Mouse (Mus musculus) naive thymus-derived CD4-positive, alpha-beta T cell, adult 2 months (primary cell): ENCODE results near the gene Elp4.

ENCODE experiments used
- DNase-seq: peaks from one replicate; pipeline ENCODE4 v3.0.0-alpha.2; 2011; ENCODE audit warnings: low read depth

Elp4 gene

DNA sequence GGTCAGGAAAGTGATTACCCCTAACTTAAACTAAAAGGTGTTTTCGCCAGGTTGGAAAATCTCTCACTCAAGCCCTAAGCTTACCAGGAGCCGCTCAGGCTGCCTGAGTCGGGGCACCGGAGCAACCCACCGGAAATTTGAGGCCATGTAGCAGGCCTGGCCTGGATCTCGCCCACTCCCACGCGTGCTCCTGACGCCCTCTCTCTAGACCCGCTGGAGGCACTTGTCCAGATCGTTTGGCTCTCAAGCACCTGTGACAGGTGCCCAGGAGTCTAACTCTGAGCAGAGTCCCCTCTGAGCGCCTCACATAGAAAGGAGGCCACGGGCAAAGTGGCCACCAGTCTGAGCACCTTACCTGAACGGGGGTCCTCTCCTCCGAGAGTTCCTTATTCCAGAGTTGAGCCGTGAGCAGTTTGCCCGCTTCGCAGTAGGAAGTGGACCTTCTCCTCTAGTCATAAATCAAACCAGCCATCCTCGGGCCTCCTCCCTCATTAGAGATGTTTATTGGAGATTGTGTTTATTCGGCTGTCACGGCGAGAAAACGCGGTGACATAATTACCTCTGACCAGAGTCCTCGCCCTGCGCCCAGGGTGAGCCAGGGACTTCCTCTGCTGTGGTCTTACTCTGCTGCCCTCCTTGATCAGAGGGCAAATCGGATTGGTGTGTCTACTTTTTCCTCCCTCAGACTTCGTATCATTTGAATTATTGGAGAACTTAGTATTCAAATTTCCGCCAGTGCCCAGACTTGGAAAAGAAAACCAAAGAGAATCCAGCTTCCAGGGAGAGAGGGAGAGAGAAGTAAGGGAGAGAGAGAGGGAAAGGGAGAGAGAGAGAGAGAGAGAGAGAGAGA, 234.3 kb downstream of the Elp4 start:
- DNase-seq: no peak

DNA sequence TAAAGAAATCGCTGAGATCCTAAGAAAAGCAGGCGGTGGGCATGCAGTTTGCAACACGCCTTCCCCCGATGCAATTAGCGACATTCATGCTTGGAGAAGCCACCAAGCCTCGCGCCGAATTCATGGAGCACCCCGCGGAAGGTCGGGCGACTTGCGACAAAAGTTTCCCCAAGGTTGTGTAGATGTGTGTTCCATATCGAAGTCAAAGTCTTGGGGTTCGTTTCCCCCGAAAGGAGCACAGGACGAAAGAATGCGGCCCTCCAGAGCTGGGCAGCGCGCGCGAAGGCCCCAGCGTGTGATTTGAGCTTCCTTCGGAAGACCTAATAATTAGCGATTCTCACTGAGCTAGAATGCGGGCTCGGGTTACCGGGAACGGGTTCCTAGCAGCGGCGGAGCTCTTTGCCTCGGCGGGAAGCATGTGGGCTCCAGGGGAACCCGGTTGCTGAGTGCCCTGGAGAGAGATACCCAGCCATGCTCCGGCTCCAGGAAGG, 234.9 kb downstream of the Elp4 start:
- DNase-seq: no peak

DNA sequence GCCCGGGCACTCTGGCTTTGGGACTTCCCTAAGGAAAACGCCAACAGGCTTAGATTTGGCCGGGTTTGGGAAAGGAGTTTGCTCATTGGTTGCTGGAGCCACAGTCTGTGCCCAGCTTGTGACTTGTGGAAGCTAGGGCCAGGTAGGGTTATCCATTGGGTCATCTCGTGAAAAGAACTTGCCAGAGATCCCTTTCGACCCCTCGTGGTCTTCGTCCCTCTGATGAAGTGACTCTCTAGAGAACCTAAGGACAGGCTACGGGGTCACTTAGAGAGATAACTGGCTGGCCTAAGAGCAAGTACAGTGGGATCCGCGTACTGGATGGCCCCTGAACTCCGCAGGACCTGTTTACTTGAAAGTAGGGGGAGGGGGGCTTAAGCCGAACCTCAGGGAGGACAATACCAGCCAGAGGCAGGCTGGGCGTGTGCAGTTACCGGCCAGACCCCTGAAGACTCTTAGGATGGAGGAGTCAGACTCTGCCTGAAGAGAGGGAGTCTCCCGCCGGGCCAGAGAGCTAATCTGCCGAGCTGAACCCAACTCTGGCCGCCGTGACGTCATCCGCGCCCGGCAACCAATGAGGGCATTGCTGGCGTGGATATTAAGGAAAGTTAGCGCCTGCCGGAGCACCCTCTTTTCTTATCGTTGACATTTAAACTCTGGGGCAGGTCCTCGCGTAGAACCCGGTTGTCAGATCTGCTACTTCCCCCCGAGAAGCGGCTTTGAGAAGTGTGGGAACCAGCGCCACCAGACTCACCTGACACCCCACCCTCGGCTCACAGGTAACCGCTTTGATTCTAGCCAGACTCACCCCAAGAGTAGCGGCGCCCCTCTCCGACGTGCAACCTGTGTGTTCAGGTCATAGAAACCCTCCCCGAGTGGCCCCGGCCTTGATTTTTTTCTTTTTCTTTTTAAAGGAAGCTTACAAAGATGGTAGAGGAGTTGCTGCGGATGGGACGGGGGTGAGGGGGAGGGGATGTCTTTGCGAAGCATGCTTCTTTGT, 235.8 kb downstream of the Elp4 start, which contains the start of gene Pax6:
Gene Pax6, plus strand, starts transcription at position 630 of the 1,000 bp plus-strand sequence.
- DNase-seq: no peak

DNA sequence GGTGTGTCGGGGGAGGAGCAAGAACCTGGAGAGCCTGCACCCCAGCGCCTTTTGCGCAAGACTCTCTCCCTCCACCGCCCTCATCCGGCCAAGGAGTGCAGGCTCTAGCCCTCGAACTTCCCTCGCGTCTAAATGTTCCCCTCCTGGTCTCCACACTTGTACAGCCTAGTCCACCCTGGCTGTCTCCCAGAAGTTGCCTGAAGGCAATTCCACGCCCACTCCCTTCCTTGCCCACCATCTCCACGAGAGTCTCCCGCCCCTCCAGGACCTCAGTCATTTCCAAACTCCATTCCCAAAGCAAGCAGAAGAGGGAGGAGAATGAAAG, 236.8 kb downstream of the Elp4 start:
- no peak for DNase-seq

DNA sequence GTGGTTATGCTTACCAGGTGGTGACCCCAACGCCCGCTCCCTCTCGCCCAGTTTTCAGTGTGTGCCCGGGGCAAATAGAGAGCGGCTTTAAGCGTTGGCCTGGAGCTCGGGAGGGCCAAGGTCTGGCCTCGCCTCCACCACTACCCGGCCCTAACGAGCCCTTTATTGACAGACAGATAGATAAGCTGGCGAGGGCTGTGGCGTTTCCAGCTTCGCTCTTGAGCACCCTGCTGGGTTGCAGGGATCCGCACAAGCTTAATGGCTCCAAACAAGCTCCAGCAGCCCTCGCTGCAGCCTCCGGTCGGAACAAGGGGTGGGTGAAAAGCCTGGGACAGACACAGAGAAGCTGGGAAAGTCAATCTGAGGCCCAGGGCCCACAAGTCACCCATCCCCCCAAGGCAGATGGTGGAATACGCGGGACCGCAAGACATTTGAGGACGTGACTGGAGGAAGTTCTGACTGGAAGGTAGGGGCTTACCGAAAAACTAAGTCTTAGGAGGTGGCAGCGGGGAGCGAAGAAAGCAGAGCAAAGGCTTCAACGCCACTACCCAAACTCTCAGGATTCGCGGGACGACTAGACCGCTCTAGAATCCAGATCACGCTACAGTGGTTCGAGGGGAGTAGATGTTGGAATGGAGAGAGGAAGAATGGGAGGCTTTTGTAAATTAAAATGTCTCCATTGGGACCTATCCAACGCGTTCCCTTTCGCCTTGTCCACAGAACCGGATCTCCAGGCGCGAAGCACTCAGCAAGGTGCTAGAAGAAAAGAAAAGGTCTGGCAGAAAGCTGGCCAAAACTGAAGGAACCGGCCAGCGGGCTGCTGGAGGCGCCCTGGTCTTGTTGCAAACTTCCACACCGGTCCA, 237.4 kb downstream of the Elp4 start:
- no peak for DNase-seq

DNA sequence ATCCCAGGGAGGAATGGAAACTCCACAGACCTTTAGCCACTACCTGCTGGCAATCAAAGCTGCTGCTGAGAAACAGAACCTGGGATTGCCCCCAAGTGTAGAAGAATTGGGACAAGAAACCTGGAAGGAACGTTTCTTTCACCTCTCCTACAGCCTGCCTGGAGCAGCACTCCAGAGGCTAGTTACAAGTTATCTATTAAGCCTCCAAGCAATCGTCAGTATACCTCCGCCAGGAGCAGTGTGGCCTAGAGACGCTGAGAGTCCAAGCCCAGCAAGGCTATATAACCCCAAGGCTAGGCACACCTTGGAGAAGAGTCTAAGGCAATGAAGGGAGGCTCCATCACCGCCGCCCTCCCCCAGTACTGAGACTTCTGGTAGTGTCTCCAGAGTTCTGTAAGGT, 238.0 kb downstream of the Elp4 start:
- DNase-seq: no peak

DNA sequence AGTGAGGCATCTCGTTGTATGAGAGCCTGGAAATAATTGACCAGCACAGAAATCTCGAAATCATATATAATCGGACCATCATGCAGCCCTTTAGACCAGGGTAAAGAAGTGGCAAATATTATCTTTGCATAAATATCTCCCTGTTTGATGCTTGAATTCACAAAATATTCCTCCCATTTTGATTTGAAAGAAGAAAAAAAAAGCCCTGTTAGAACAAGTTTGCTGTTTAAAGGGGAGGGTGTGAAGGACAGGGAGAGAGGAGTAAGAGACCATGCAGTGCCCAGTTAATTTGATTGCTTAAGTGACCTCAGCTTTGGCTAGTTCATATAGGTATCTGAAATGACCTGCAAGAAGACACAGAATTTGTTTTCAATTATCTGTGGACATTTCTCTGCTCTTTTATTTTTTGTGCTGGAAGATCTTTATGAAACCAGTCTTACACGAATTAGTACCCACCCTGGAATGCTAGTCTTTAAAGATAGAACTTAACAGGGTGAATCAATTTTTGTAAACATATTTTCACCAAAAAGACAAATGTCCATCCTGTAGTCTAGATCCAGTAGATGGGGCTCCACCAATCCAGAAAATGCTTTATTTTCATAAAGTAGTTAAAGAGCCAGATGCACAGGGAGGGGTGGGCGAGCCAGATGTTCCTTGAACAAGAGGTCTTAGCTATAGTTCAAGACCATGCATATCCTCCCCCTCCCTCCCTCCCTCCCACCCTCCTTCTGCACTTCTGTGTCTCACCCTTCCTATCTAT, 238.7 kb downstream of the Elp4 start:
- no peak for DNase-seq

DNA sequence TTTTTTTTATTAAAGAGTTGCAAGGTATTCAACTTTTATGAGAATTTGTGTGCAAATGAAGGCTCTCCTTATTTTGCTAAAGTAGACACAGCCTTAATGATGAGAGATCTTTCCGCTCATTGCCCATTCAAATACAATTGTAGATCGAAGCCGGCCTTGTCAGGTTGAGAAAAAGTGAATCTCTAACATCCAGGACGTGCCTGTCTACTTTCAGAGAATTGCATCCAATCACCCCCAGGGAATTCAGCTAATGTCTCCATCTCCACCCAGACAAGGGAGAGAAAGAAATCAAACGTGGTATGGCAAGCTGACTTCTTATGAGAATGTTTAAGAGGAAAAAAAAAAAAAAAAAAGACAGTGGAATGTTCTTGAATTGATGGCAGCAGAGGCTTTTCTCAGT, 239.4 kb downstream of the Elp4 start:
- DNase-seq: no peak

DNA sequence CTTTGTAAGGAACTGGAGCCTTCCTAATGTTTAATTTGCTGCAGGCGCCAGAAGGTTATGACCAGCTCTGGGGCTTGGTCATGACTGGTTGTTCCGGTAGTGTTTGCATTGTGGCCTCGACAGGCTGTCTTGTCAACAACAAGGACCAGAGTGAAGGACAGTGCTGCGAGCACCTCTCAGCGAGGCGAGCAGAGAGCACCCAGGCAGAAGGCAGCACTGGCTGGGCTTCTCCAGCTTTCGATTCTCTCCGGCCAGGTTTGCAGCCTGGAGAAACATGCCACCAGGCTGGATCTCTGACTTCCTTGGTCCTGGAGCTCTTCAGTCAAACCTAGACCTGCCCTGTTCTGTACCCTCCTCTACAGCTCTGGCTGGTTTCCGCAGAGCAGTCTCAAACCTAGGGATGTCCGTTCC, 241.3 kb downstream of the Elp4 start:
- no peak for DNase-seq

DNA sequence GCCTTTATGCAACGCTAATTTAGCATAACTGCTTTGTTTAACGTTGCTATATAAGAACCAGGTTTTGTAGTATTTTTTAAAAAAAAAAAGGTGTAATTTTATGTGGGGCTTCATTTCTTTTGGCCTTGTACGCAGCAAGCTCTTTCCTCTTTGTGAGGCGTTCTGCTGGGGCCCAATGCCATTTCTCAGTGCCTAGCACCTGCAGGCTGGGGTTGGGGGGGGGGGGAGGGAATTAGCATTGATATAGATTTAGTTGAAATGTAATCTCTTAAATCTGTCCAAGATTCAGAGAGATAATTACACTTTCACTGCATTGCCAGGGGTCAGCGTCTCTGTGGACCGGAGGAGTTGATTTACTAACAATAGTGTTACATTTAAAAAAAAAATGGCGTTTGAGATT, 241.8 kb downstream of the Elp4 start:
- no peak for DNase-seq

DNA sequence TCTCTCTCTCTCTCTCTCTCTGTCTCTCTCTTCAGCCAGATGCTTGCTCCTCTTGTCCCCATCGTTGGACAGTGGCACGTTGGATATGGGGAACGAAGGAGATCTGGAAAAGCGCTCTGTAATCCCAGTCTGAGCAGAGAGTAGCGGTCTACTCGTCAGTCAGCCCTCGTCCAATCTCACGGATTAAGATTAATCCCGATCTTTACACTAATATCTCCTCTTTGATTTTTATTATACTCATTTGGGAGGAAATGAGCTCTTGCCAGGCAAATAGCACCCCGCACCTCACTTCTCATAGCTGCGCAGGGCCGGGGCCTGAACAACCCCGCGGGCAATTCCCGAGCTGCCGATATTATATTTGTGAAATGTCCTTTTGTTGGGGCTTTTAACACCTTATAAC, 242.2 kb downstream of the Elp4 start:
- DNase-seq: no peak

DNA sequence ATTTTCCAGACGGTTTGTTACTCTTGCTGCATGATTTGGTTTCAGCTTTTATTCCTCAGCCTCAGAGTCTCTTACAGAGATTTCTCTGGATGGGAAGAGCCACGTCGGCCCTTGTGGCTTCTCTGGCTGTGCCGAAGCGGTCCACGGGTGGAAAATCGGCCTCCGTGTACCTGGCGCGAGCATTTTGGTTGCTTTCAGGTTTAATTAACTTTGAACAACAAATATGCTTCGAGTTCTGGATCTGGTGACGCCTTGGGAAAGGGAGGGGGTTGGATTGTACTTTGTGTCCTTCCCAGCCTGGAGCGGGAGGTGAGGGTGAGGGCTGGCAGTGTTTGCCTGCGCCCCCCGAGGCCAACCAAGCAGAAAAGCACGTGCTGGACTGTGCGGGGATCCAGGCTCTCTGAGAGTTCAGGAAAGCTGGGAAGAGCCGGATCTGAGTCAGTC, 242.7 kb downstream of the Elp4 start:
- DNase-seq: no peak

DNA sequence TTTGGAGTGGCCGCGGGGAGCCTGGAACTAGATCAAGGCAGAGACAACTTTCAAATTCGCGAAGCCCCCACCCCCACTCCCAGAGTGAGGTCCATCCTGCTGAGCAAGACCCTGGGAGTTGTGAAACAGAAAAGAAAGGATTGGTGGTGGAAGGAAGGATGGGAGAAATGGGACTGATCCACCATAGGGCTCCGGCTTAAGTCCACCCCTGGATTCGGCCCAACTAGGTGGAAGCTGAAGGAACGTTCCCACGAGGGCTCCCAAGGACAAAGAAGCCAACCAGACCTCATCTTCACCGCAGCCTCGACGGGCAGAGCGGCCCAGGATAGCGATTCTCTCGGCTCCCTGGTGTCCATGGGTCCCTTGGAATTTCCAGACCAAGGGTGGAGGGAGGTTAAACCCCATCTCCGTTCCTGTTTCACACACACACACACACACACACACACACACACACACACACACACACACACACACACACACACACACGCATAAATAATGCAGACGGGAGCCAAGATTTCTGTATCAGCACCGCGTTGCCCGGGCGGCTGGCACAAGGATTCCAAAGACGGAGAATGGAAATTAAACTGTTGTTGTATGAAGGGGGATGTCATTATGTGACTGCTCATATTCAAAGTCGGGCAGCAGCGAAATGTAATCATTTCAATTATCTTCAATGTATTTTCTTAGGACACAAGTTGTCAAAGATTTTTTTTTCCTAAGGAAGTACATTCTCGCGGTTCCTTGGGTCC, 243.3 kb downstream of the Elp4 start:
- DNase-seq: no peak

DNA sequence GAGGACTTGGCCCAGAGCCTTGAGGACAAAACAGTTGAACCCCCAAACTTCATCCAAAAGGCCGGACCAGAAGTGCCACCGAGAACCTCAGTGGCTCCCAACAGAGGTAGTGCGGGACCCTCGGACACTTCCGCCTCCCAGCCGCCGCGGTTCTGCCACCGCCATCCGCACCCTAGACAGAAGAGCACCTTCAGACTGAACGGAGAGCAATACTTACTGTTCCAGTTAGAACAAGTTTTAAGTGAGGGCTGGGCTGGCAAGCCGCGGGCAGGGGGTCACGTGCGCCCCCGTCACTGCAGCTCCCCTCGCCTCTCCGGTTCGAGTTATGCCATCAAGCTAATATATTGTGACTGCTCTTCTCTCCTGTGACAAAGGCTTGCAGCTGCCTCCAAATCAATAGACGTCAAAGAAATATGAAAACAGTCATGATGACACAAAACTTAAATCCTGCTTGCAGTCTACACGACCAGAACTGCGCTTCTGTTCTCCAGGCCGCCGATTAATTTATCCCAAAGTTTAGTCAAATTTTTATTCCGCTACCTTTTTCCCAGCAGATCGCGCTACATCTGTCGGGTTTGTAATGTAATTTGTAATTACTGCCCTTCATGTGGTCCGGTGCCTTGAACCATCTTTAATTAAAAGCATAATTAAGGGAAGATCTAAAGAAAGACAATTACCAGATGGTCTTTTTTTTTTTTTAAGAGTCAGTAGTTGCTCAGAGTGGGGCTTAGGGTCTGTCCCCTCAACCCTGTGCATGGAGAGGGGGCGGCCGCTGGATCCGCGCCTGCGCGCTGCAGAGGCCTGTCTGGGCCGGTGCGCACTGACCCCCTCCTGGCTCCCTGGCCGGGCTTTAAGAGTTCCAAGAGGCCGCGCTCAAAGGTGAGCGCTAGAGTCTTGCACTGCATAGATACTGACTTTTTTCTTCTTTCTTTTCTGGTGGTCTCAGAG, 244.2 kb downstream of the Elp4 start:
- no peak for DNase-seq

DNA sequence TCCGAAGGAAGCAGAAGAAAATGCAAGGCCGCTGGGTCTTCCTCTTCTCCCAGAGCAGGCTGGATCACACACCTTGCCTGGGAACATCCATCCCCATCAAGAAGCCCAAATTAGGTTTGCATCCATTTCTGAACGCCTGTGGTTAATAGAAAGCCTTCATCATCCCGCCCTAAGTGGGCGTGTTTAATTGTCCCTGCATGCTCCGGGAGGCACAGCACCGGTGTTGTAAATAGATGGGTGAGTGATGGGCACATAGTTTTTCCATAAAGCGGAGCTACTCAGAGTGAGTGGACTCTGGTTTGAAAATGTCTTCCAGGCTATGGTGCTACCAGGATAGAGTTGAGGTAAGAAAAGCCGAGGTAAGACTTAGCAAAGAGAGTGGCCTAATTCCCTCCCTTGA, 245.0 kb downstream of the Elp4 start:
- no peak for DNase-seq

DNA sequence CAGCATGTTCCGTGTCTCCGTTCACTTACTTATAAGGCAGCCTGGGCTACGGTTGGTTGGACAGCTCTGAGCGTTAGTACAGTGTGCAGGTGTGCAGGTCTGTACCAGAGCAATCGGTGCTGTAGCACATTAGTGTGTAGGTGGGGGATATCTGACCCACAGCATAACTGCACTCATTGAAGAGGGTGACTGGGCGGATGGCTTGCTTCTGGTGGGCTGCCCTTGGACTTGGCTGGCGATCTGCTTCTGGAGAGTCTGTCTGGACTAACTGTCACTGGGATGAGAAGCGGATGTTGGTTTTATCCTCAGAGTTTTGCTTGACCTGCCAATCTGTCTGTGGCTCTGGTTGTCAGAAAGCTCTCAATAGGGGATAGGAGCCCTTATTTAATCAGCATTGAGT, 247.9 kb downstream of the Elp4 start:
- DNase-seq: no peak
